ENCODE assay signal across 13 mouse cellular contexts in the genomic region with DNA sequence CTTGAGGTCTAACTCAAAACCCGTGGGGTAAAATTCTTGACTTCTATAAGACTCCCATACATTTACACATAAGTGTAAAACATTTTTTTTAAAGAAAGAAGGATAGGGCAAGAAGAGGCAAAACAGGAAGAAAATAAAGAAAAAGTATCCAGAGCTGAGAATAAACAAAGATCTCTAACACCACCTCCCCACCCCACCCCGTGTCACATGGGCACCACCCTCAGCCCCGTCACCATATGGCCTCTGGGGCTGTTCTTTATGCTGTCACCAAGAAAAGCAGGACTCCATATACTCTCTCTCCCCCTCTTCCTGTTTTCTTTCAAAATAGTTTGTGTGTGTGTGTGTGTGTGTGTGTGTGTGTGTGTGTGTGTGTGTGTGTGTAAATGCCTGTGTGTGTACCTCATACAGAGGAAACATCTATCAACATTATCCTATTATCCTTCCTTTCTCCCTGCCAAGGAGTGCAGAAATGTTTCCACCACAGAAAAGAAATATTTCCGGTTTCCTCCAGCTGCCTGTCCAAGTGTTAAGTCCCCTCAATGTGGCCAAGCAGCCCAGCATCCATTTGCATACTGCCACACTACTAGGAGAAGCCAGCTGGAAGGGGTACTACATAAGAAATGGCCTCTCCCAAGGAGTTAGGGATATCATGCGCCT. TPM values are rescaled to one million over a fixed set of nuclear protein-coding genes. Genes with fewer than 3 reads are reported as not detected.
DNase-seq lines count a peak whose midpoint lies in the region; ATAC-seq and TF ChIP-seq lines count a peak whose summit lies in the region.
"Had no signal": no experiment of that assay in that cellular context is flagged by ENCODE, and none has a peak within 500 bp of the region (broad histone marks: within the 10 kb centered on the region; RNA-seq: fewer than 3 reads in every experiment).

No protein-coding gene starts in this region.

- 0 out of 2 replicates have a peak overlapping the region, but pooled peaks have one; percentile 11 for H3K27ac ChIP-seq in embryonic facial prominence, embryonic 15.5 days (replicated peaks)
- no peak overlapping the region for H3K27ac ChIP-seq in embryonic facial prominence, embryonic 10.5 days (replicated peaks)
- H3K27ac ChIP-seq in kidney, adult 2 months (ENCODE audit: insufficient read depth, low read depth, low read length) = no peak overlapping the region
- H3K27ac ChIP-seq: liver, embryonic 14.5 days had no signal

- WGBS in embryonic facial prominence, embryonic 15.5 days = 41% methylated on average over 5 of the region's 5 CpGs
- WGBS in embryonic facial prominence, embryonic 10.5 days = 67% methylated on average over 5 of the region's 5 CpGs
- 43% methylated on average over 5 of the region's 5 CpGs for WGBS in kidney, adult 2 months

- no peak for TF ChIP-seq POLR2A in kidney, adult 2 months (IDR thresholded peaks at IDR 0.05; ENCODE audit: low read depth, low read length)

- no peaks in the 10 kb centered on the region for H3K4me1 ChIP-seq in embryonic facial prominence, embryonic 15.5 days
- H3K4me1 ChIP-seq in embryonic facial prominence, embryonic 10.5 days = no peaks in the 10 kb centered on the region
- H3K4me1 ChIP-seq in kidney, adult 2 months (ENCODE audit: control insufficient read depth, insufficient read depth, low read length) = no peaks in the 10 kb centered on the region

- H3K4me3 ChIP-seq in embryonic facial prominence, embryonic 15.5 days (replicated peaks) = no peak overlapping the region
- H3K4me3 ChIP-seq in embryonic facial prominence, embryonic 10.5 days = no peak overlapping the region
- no peak overlapping the region for H3K4me3 ChIP-seq in kidney, adult 2 months (ENCODE audit: insufficient read depth, low read depth, low read length)

- H3K9me3 ChIP-seq in embryonic facial prominence, embryonic 15.5 days (replicated peaks) = no peaks in the 10 kb centered on the region
- H3K9me3 ChIP-seq in embryonic facial prominence, embryonic 10.5 days = no peaks in the 10 kb centered on the region
- H3K9me3 ChIP-seq: G1E had no signal

- ATAC-seq in embryonic facial prominence, embryonic 15.5 days (ENCODE audit: insufficient number of reproducible peaks, low FRiP score, low TSS enrichment, low read depth) = 0 out of 2 replicates have a peak, but pooled peaks have one; percentile 34
- ATAC-seq: intestine, embryonic 16.5 days had no signal

- no peak for TF ChIP-seq CTCF in kidney, adult 2 months (conservative IDR thresholded peaks at IDR 0.05; ENCODE audit: insufficient read depth, insufficient read length, low read depth, low read length)

- H3K27me3 ChIP-seq in embryonic facial prominence, embryonic 15.5 days = no peaks in the 10 kb centered on the region
- H3K27me3 ChIP-seq in embryonic facial prominence, embryonic 10.5 days (replicated peaks; ENCODE audit: low read depth, poor library complexity, severe bottlenecking) = no peaks in the 10 kb centered on the region
- no peaks in the 10 kb centered on the region for H3K27me3 ChIP-seq in kidney, adult 2 months (replicated peaks; ENCODE audit: control insufficient read depth, insufficient read depth, low read length)

- no peak for DNase-seq in embryonic facial prominence, embryonic 10.5 days (ENCODE audit: low spot score)
- DNase-seq in kidney, adult 2 months = peak; percentile 24
- no peak for DNase-seq in kidney, adult 11 months
- DNase-seq in CD8-positive naive resting alpha-beta T cell, adult 2 months (ENCODE audit: low read depth in 2 of 2, low spot score in 2 of 2) = peak; percentile 45 to 58
- peak; percentile 20 to 34 for DNase-seq in kidney, postnatal 4 days
- no peak for DNase-seq in MN1 (ENCODE audit: low spot score)
- DNase-seq in right cerebral cortex, postnatal 10 days (ENCODE audit: low spot score in 2 of 2) = no peak
- DNase-seq: cerebellum, adult 2 months; layer of hippocampus, adult 9-11 months had no signal

- no peak overlapping the region for H3K4me2 ChIP-seq in embryonic facial prominence, embryonic 15.5 days (replicated peaks)

- H3K36me3 ChIP-seq in embryonic facial prominence, embryonic 15.5 days = no peaks in the 10 kb centered on the region
- no peaks in the 10 kb centered on the region for H3K36me3 ChIP-seq in embryonic facial prominence, embryonic 10.5 days (replicated peaks)
- no peaks in the 10 kb centered on the region for H3K36me3 ChIP-seq in kidney, adult 2 months (ENCODE audit: control insufficient read depth, insufficient read depth, low read length)
- H3K36me3 ChIP-seq: G1E had no signal

- H3K9ac ChIP-seq in embryonic facial prominence, embryonic 15.5 days = no peak overlapping the region
- H3K9ac ChIP-seq: liver, embryonic 14.5 days had no signal

RNA-seq across cellular contexts. Expression of a gene that starts 13.5 kb away (rescaled TPM):
- 11.7 and 14.1 TPM in 2 replicates for polyA plus RNA-seq in embryonic facial prominence, embryonic 15.5 days (2015; fragmentation: Nextera tagmentation; extraction: Ambion mirVana)
- polyA plus RNA-seq in embryonic facial prominence, embryonic 10.5 days (2016; fragmentation: Nextera tagmentation; extraction: Ambion mirVana) = 0.39 and 0.41 TPM in 2 replicates
- 9.2 and 20.6 TPM in 2 replicates for polyA plus RNA-seq in kidney, adult 2 months (2012; rRNA removed)
- polyA plus RNA-seq: G1E had no signal

RNA-seq across cellular contexts. Expression of a gene that starts 37.1 kb away (rescaled TPM):
- 28.2 and 29.5 TPM in 2 replicates for polyA plus RNA-seq in embryonic facial prominence, embryonic 15.5 days (2015; fragmentation: Nextera tagmentation; extraction: Ambion mirVana)
- 10.7 and 12.0 TPM in 2 replicates for polyA plus RNA-seq in embryonic facial prominence, embryonic 10.5 days (2016; fragmentation: Nextera tagmentation; extraction: Ambion mirVana)
- 55.5 and 66.8 TPM in 2 replicates for polyA plus RNA-seq in kidney, adult 2 months (2012; rRNA removed)

Comparison
In these comparisons a context has a peak if more than half of its experiments do, and no peak if none do; other contexts are left out.
1. DNase-seq: peak in kidney, adult 2 months (single experiment), CD8-positive naive resting alpha-beta T cell, adult 2 months (2 of 2) and kidney, postnatal 4 days (2 of 2); none in embryonic facial prominence, embryonic 10.5 days (single experiment), kidney, adult 11 months (single experiment), MN1 (single experiment) and right cerebral cortex, postnatal 10 days (0 of 2).